Mouse (Mus musculus) midbrain, embryonic 11.5 days (tissue): ENCODE measurements around the gene Trak1. TPM values are rescaled to one million over a fixed set of nuclear protein-coding genes. Genes with fewer than 3 reads are reported as not detected.

ENCODE experiments used
- ATAC-seq: fragments of 200-750 bp; cut with Nextera tagmentation; 2 replicates; pipeline ENCODE4 v1.8.0; 2017; ENCODE audit warnings: moderate TSS enrichment, moderate library complexity; ENCODE audit not compliant: low FRiP score
- DNase-seq: peaks from one replicate; pipeline ENCODE4 v3.0.0; 2015; ENCODE audit warnings: low spot score; ENCODE audit errors: missing footprints
- H3K27ac ChIP-seq: fragments of 300-500 bp; sonication (generic); 2 replicates; pipeline ENCODE4 v1.5.1; 2014; ENCODE audit warnings: low read depth, low read length
- H3K27me3 ChIP-seq: fragments of 300-500 bp; sonication (generic); 2 replicates; pipeline ENCODE4 v1.6.1; 2014; ENCODE audit warnings: mild to moderate bottlenecking, low read length, moderate library complexity, mixed read lengths; ENCODE audit not compliant: control insufficient read depth, insufficient read depth
- H3K36me3 ChIP-seq: fragments of 300-500 bp; sonication (generic); 2 replicates; pipeline ENCODE4 v1.6.1; 2014; ENCODE audit warnings: mild to moderate bottlenecking, low read length, moderate library complexity, mixed read lengths; ENCODE audit not compliant: control insufficient read depth, insufficient read depth
- H3K4me1 ChIP-seq: fragments of 300-500 bp; sonication (generic); 2 replicates; pipeline ENCODE4 v1.6.1; 2014; ENCODE audit warnings: low read length; ENCODE audit not compliant: control insufficient read depth, insufficient read depth
- H3K4me2 ChIP-seq: fragments of 300-500 bp; sonication (generic); 2 replicates; pipeline ENCODE4 v1.6.1; 2014; ENCODE audit warnings: mild to moderate bottlenecking, moderate library complexity
- H3K4me3 ChIP-seq: fragments of 300-500 bp; sonication (generic); 2 replicates; pipeline ENCODE4 v1.5.1; 2014; ENCODE audit warnings: low read depth, low read length
- H3K9ac ChIP-seq: fragments of 300-500 bp; sonication (generic); 2 replicates; pipeline ENCODE4 v1.6.1; 2014; ENCODE audit warnings: low read length
- H3K9me3 ChIP-seq: fragments of 300-500 bp; sonication (generic); 2 replicates; pipeline ENCODE4 v1.6.1; 2016; ENCODE audit warnings: low read length; ENCODE audit not compliant: control insufficient read depth
- WGBS: fragments of 180-500 bp; shearing (Covaris S2); extraction: QIAGEN DNeasy Blood & Tissue Kit; methylation state at CpG from one replicate; pipeline ENCODE4 v1.1.7; 2014; 5-methylcytosine and 5-hydroxymethylcytosine counted together
- polyA plus RNA-seq: library from polyadenylated mRNA; unstranded; fragments of >200 nt; fragmentation: Nextera tagmentation; extraction: Ambion mirVana; gene quantifications from 2 replicates; pipeline ENCODE4 v1.2.1, GENCODE M21; 2014

The Trak1 gene
- polyA plus RNA-seq, 1 experiment from 2014 or later: 20.5 TPM

GRCm38 (mm10) chr9:121426902-121427301 is 129.6 kb downstream of the Trak1 start:
- H3K9ac ChIP-seq: no peak overlapping the region
- no peaks in the 10 kb centered on the region for H3K9me3 ChIP-seq
- ATAC-seq (no peak), DNase-seq (no peak)
- no peaks in the 10 kb centered on the region for H3K27me3 ChIP-seq
- H3K4me2 ChIP-seq: no peak overlapping the region
- no peak overlapping the region for H3K4me3 ChIP-seq
- no peak overlapping the region for H3K27ac ChIP-seq
- WGBS: 93% methylated on average over 5 of the region's 5 CpGs
- no peaks in the 10 kb centered on the region for H3K36me3 ChIP-seq
- H3K4me1 ChIP-seq: 0 out of 2 replicates have a peak, but pooled peaks cover 2% of the 10 kb centered on the region

- H3K9me3 ChIP-seq: no peaks in the 10 kb centered on the region
- no peak for ATAC-seq
- no peaks in the 10 kb centered on the region for H3K36me3 ChIP-seq
- no peaks in the 10 kb centered on the region for H3K27me3 ChIP-seq
- DNase-seq: no peak
- no peak overlapping the region for H3K9ac ChIP-seq
- WGBS: 84% methylated on average over 7 of the region's 7 CpGs
- H3K27ac ChIP-seq: no peak overlapping the region
- 0 out of 2 replicates have a peak, but pooled peaks cover 2% of the 10 kb centered on the region for H3K4me1 ChIP-seq
- no peak overlapping the region for H3K4me3 ChIP-seq
- no peak overlapping the region for H3K4me2 ChIP-seq
These were observed 132.3 kb downstream of the Trak1 start for GRCm38 (mm10) chr9:121429592-121429991.

GRCm38 (mm10) chr9:121430379-121430778 is 133.1 kb downstream of the Trak1 start:
- Histone ChIP-seq H3K27ac (no peak overlapping the region), H3K9ac (no peak overlapping the region), H3K4me3 (no peak overlapping the region), H3K4me2 (no peak overlapping the region), H3K9me3 (no peaks in the 10 kb centered on the region), H3K36me3 (no peaks in the 10 kb centered on the region), H3K4me1 (0 out of 2 replicates have a peak, but pooled peaks cover 2% of the 10 kb centered on the region), H3K27me3 (no peaks in the 10 kb centered on the region)
- ATAC-seq: no peak
- DNase-seq: no peak
- 70% methylated on average over 6 of the region's 6 CpGs for WGBS

- DNase-seq (no peak), ATAC-seq (no peak)
- Histone ChIP-seq H3K4me2 (no peak overlapping the region), H3K4me1 (0 out of 2 replicates have a peak, but pooled peaks cover 2% of the 10 kb centered on the region), H3K9me3 (no peaks in the 10 kb centered on the region), H3K36me3 (no peaks in the 10 kb centered on the region), H3K27me3 (no peaks in the 10 kb centered on the region), H3K27ac (no peak overlapping the region), H3K9ac (no peak overlapping the region), H3K4me3 (no peak overlapping the region)
- WGBS: 85% methylated on average over 15 of the region's 15 CpGs
These were observed 136.6 kb downstream of the Trak1 start for GRCm38 (mm10) chr9:121433745-121434528.

- H3K36me3 ChIP-seq: no peaks in the 10 kb centered on the region
- H3K4me3 ChIP-seq: no peak overlapping the region
- no peak overlapping the region for H3K4me2 ChIP-seq
- no peak overlapping the region for H3K27ac ChIP-seq
- H3K4me1 ChIP-seq: no peaks in the 10 kb centered on the region
- no peaks in the 10 kb centered on the region for H3K27me3 ChIP-seq
- H3K9me3 ChIP-seq: no peaks in the 10 kb centered on the region
- WGBS: 85% methylated on average over 3 of the region's 3 CpGs
- H3K9ac ChIP-seq: no peak overlapping the region
- ATAC-seq (no peak), DNase-seq (no peak)
These were observed 138.1 kb downstream of the Trak1 start for GRCm38 (mm10) chr9:121435332-121435956.

- H3K4me1 ChIP-seq: no peaks in the 10 kb centered on the region
- ATAC-seq (no peak), DNase-seq (no peak)
- H3K36me3 ChIP-seq: no peaks in the 10 kb centered on the region
- no peak overlapping the region for H3K4me2 ChIP-seq
- H3K27ac ChIP-seq: no peak overlapping the region
- 77% methylated on average over 1 of the region's 1 CpGs for WGBS
- H3K9me3 ChIP-seq: no peaks in the 10 kb centered on the region
- H3K9ac ChIP-seq: no peak overlapping the region
- H3K27me3 ChIP-seq: no peaks in the 10 kb centered on the region
- no peak overlapping the region for H3K4me3 ChIP-seq
These were observed 139.2 kb downstream of the Trak1 start for GRCm38 (mm10) chr9:121436501-121436900.

- H3K9me3 ChIP-seq: no peaks in the 10 kb centered on the region
- peaks cover 7% of the 10 kb centered on the region for H3K36me3 ChIP-seq
- no peaks in the 10 kb centered on the region for H3K4me1 ChIP-seq
- H3K4me2 ChIP-seq: no peak overlapping the region
- WGBS: 88% methylated on average over 1 of the region's 1 CpGs
- no peaks in the 10 kb centered on the region for H3K27me3 ChIP-seq
- ATAC-seq (no peak), DNase-seq (no peak)
- no peak overlapping the region for H3K9ac ChIP-seq
- no peak overlapping the region for H3K4me3 ChIP-seq
- H3K27ac ChIP-seq: no peak overlapping the region
These were observed 144.8 kb downstream of the Trak1 start for GRCm38 (mm10) chr9:121442145-121442544.

- H3K27ac ChIP-seq: no peak overlapping the region
- no peaks in the 10 kb centered on the region for H3K4me1 ChIP-seq
- WGBS: 73% methylated on average over 31 of the region's 31 CpGs
- peaks cover 11% of the 10 kb centered on the region for H3K36me3 ChIP-seq
- no peak overlapping the region for H3K4me2 ChIP-seq
- DNase-seq (no peak), ATAC-seq (peak; percentile 14; the same call in 1 of the 2 replicates)
- no peaks in the 10 kb centered on the region for H3K9me3 ChIP-seq
- H3K9ac ChIP-seq: no peak overlapping the region
- no peaks in the 10 kb centered on the region for H3K27me3 ChIP-seq
- H3K4me3 ChIP-seq: no peak overlapping the region
These were observed 146.5 kb downstream of the Trak1 start for GRCm38 (mm10) chr9:121443696-121444366.

GRCm38 (mm10) chr9:121444367-121444707 is 147.0 kb downstream of the Trak1 start:
- no peaks in the 10 kb centered on the region for H3K4me1 ChIP-seq
- ATAC-seq (no peak), DNase-seq (no peak)
- peaks cover 13% of the 10 kb centered on the region for H3K36me3 ChIP-seq
- H3K27ac ChIP-seq: no peak overlapping the region
- no peak overlapping the region for H3K9ac ChIP-seq
- H3K4me3 ChIP-seq: no peak overlapping the region
- WGBS: 58% methylated on average over 3 of the region's 3 CpGs
- H3K4me2 ChIP-seq: no peak overlapping the region
- H3K9me3 ChIP-seq: no peaks in the 10 kb centered on the region
- H3K27me3 ChIP-seq: no peaks in the 10 kb centered on the region
